Mouse (Mus musculus) embryonic facial prominence, embryonic 12.5 days (tissue): ENCODE results near the gene Dcaf8. TPM values are rescaled to one million over a fixed set of nuclear protein-coding genes. Genes with fewer than 3 reads are reported as not detected.

Experiments used
- ATAC-seq: fragments of 200-750 bp; cut with Nextera tagmentation; 2 replicates; pipeline ENCODE4 v1.8.0; 2017; ENCODE audit not compliant: insufficient number of reproducible peaks, insufficient read depth, low FRiP score, low TSS enrichment
- H3K27ac ChIP-seq: fragments of 300-500 bp; sonication (generic); 2 replicates; pipeline ENCODE4 v1.5.1; 2016; ENCODE audit warnings: mild to moderate bottlenecking
- H3K27me3 ChIP-seq: fragments of 300-500 bp; sonication (generic); 2 replicates; pipeline ENCODE4 v1.6.1; 2016; ENCODE audit warnings: mild to moderate bottlenecking, moderate library complexity
- H3K36me3 ChIP-seq: fragments of 300-500 bp; sonication (generic); 2 replicates; pipeline ENCODE4 v1.6.1; 2016; ENCODE audit warnings: mild to moderate bottlenecking
- H3K4me1 ChIP-seq: fragments of 300-500 bp; sonication (generic); 2 replicates; pipeline ENCODE4 v1.6.1; 2016
- H3K4me2 ChIP-seq: fragments of 300-500 bp; sonication (generic); replicated peaks from 2 replicates; pipeline ENCODE4 v1.6.1; 2016; ENCODE audit warnings: mild to moderate bottlenecking, moderate library complexity
- H3K4me3 ChIP-seq: fragments of 300-500 bp; sonication (generic); 2 replicates; pipeline ENCODE4 v1.5.1; 2016; ENCODE audit warnings: mild to moderate bottlenecking
- H3K9ac ChIP-seq: fragments of 300-500 bp; sonication (generic); 2 replicates; pipeline ENCODE4 v1.6.1; 2016; ENCODE audit warnings: mild to moderate bottlenecking, moderate library complexity
- H3K9me3 ChIP-seq: fragments of 300-500 bp; sonication (generic); 2 replicates; pipeline ENCODE4 v1.6.1; 2016; ENCODE audit warnings: mild to moderate bottlenecking, moderate library complexity
- WGBS: fragments of 180-500 bp; shearing (Covaris S2); methylation state at CpG from one replicate; pipeline ENCODE4 v1.1.7; 2016; 5-methylcytosine and 5-hydroxymethylcytosine counted together
- polyA plus RNA-seq: library from polyadenylated mRNA; unstranded; fragments of >200 nt; fragmentation: Nextera tagmentation; extraction: Ambion mirVana; gene quantifications from 2 replicates; pipeline ENCODE4 v1.2.1, GENCODE M21; 2016

Gene Dcaf8
- 165 and 171 TPM in 2 replicates for polyA plus RNA-seq

GRCm38 (mm10) chr1:172147835-172148278, at the start of gene Dcaf8:
Gene Dcaf8 (plus strand): TSS chr1:172148084.
- Histone ChIP-seq H3K36me3 (peaks cover 23% of the 10 kb centered on the region), H3K4me2 (peak within 1 kb of the TSS; percentile 64), H3K9ac (peak within 1 kb of the TSS; percentile 98), H3K27ac (peak within 1 kb of the TSS; percentile 97), H3K4me1 (peaks cover 6% of the 10 kb centered on the region; the same call in 1 of the 2 replicates), H3K27me3 (no peaks in the 10 kb centered on the region), H3K9me3 (no peaks in the 10 kb centered on the region), H3K4me3 (peak within 1 kb of the TSS; percentile 89)
- WGBS, result under 1% methylated on average over 39 of the region's 42 CpGs
- ATAC-seq, result peak; percentile 99

DNA sequence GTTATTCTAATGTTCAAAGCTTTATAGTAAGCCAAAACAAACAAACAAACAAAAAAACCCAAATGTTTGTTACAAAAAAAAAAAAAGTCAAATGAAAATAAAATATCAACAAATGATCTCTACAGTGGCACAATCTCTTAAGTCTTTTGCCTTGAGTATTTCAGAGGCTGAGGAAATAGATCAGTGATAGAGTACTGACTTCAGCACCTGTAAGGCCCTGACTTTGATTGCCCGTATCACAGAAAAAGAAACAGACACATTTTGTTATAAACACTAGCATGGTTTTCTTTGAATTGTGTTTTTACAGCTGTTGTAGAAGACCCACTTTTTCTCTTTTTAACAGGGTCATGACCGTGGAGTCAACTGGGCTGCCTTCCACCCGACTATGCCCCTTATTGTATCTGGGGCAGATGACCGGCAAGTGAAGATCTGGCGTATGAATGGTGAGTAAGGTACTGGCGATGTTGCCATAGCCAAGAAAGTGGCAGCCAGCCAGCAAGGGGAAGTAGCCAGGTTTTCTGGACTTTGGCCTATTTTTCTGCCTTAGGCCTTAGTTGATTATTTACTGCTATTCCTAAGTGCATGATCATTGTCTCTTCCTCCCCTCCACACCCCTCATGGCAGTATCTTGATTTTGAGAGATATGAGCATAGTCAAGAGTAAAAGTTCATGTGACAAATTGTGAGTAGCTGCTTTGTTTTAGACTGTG, 48.4 kb upstream of the Dcaf8 start:
- Histone ChIP-seq H3K4me3 (no peak overlapping the region), H3K27ac (no peak overlapping the region), H3K9ac (no peak overlapping the region), H3K9me3 (no peaks in the 10 kb centered on the region), H3K36me3 (peaks cover 74% of the 10 kb centered on the region), H3K27me3 (no peaks in the 10 kb centered on the region), H3K4me2 (no peak overlapping the region), H3K4me1 (no peaks in the 10 kb centered on the region)
- WGBS, result 85% methylated on average over 6 of the region's 6 CpGs
- ATAC-seq, result no peak

DNA sequence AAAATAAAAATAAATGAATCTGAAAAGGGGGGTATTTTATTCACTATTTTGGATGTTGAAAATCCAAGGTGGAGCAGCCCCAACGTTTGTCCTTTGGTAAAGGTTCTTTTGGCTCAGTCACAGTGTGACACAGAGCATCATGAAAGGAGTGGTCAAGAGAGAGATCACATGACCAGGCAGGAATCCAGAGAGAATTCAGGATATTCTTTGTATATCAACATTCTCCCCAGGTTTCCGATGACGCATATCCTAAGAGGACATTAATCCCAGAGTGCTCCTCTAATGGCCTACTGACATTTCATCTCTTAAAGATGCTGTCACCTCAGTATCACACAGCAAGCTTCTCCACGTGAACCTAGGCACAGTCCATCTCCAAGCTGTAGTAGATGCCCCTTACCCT, 44.3 kb upstream of the Dcaf8 start:
- WGBS, result 91% methylated on average over 4 of the region's 4 CpGs

GRCm38 (mm10) chr1:172105101-172105500, 42.8 kb upstream of the Dcaf8 start:
- 79% methylated on average over 11 of the region's 11 CpGs for WGBS
- no peaks in the 10 kb centered on the region for H3K4me1 ChIP-seq
- ATAC-seq, result no peak
- no peak overlapping the region for H3K9ac ChIP-seq
- H3K4me3 ChIP-seq, result no peak overlapping the region
- H3K36me3 ChIP-seq, result peaks cover 88% of the 10 kb centered on the region
- H3K27me3 ChIP-seq, result no peaks in the 10 kb centered on the region
- H3K9me3 ChIP-seq, result no peaks in the 10 kb centered on the region
- no peak overlapping the region for H3K4me2 ChIP-seq
- no peak overlapping the region for H3K27ac ChIP-seq

More for the DNA sequence above, 44.3 kb upstream of the Dcaf8 start:
- Histone ChIP-seq H3K27ac (no peak overlapping the region), H3K9ac (no peak overlapping the region), H3K36me3 (peaks cover 82% of the 10 kb centered on the region), H3K27me3 (no peaks in the 10 kb centered on the region), H3K4me3 (no peak overlapping the region), H3K4me1 (no peaks in the 10 kb centered on the region), H3K4me2 (no peak overlapping the region), H3K9me3 (no peaks in the 10 kb centered on the region)
- no peak for ATAC-seq

- no peaks in the 10 kb centered on the region for H3K9me3 ChIP-seq
- H3K9ac ChIP-seq, result no peak overlapping the region
- H3K4me3 ChIP-seq, result no peak overlapping the region
- 82% methylated on average over 10 of the region's 10 CpGs for WGBS
- peaks cover 96% of the 10 kb centered on the region for H3K36me3 ChIP-seq
- no peak for ATAC-seq
- no peak overlapping the region for H3K27ac ChIP-seq
- H3K27me3 ChIP-seq, result no peaks in the 10 kb centered on the region
- no peaks in the 10 kb centered on the region for H3K4me1 ChIP-seq
- no peak overlapping the region for H3K4me2 ChIP-seq
Measured at GRCm38 (mm10) chr1:172107777-172108477, 40.0 kb upstream of the Dcaf8 start.

DNA sequence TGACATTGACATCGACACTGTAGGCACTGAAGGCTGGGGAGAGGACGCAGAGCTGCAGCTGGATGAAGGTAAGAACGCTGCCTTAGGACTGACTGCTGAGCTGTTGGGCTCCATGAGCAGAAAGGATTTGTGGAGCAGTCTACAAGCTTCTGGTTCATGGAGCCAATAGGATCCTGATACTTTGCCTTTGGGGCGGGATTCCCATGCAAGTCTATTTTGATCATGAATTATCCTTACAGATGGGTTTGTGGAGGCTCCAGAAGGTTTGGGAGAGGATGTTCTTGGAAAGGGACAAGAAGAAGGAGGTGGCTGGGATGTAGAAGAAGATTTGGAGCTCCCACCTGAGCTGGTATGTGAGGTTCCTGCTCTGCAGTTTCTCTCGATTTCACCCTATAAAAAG, 30.9 kb upstream of the Dcaf8 start:
- ATAC-seq, result no peak
- peaks cover 96% of the 10 kb centered on the region for H3K36me3 ChIP-seq
- no peaks in the 10 kb centered on the region for H3K9me3 ChIP-seq
- no peak overlapping the region for H3K9ac ChIP-seq
- no peaks in the 10 kb centered on the region for H3K4me1 ChIP-seq
- no peak overlapping the region for H3K4me2 ChIP-seq
- no peak overlapping the region for H3K4me3 ChIP-seq
- H3K27me3 ChIP-seq, result no peaks in the 10 kb centered on the region
- WGBS, result 91% methylated on average over 5 of the region's 5 CpGs
- H3K27ac ChIP-seq, result no peak overlapping the region

DNA sequence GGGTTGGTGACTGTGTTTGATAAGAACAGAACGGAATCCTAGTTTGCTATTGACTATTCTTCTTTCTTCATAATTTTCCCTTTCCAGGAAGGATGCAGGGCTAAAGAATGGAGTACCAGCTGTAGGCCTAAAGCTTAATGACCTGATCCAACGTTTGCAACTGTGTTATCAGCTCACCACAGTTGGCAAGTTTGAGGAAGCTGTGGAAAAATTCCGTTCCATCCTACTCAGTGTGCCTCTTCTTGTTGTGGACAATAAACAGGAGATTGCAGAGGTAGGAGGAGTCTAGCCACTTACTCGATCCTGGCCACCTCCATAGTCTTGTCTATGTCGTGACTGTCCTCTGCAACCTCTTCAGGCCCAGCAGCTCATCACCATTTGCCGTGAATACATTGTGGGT, 28.8 kb upstream of the Dcaf8 start:
- no peak overlapping the region for H3K4me3 ChIP-seq
- H3K4me2 ChIP-seq, result no peak overlapping the region
- peaks cover 96% of the 10 kb centered on the region for H3K36me3 ChIP-seq
- H3K4me1 ChIP-seq, result no peaks in the 10 kb centered on the region
- no peak for ATAC-seq
- H3K27me3 ChIP-seq, result no peaks in the 10 kb centered on the region
- H3K9me3 ChIP-seq, result no peaks in the 10 kb centered on the region
- no peak overlapping the region for H3K9ac ChIP-seq
- no peak overlapping the region for H3K27ac ChIP-seq
- 89% methylated on average over 6 of the region's 6 CpGs for WGBS

DNA sequence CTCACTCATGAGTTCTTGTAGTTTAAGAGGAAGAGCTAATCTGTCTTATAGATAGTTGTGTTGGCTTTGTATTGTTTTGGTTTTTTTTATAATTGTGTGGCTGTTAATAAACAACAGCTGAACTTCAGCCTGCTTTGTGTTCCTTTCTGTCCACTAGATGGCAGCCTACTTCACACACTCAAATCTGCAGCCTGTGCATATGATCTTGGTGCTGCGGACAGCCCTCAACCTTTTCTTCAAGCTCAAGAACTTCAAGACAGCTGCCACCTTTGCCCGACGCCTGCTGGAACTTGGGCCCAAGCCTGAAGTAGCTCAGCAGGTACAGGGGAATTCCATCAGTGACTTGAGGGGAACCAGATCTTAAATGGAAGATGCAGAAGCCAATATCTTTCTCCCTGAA, 28.2 kb upstream of the Dcaf8 start:
- no peak overlapping the region for H3K4me3 ChIP-seq
- WGBS, result 50% methylated on average over 3 of the region's 3 CpGs
- no peaks in the 10 kb centered on the region for H3K9me3 ChIP-seq
- peaks cover 90% of the 10 kb centered on the region for H3K36me3 ChIP-seq
- no peak overlapping the region for H3K27ac ChIP-seq
- no peak for ATAC-seq
- no peaks in the 10 kb centered on the region for H3K4me1 ChIP-seq
- H3K9ac ChIP-seq, result no peak overlapping the region
- H3K27me3 ChIP-seq, result no peaks in the 10 kb centered on the region
- H3K4me2 ChIP-seq, result no peak overlapping the region

- H3K9me3 ChIP-seq, result no peaks in the 10 kb centered on the region
- no peak overlapping the region for H3K27ac ChIP-seq
- no peak overlapping the region for H3K9ac ChIP-seq
- H3K4me3 ChIP-seq, result no peak overlapping the region
- WGBS, result 80% methylated on average over 2 of the region's 2 CpGs
- peaks cover 63% of the 10 kb centered on the region for H3K36me3 ChIP-seq
- H3K4me1 ChIP-seq, result peaks cover 4% of the 10 kb centered on the region
- no peak for ATAC-seq
- H3K27me3 ChIP-seq, result no peaks in the 10 kb centered on the region
- no peak overlapping the region for H3K4me2 ChIP-seq
Measured at GRCm38 (mm10) chr1:172122671-172123070, 25.2 kb upstream of the Dcaf8 start.

DNA sequence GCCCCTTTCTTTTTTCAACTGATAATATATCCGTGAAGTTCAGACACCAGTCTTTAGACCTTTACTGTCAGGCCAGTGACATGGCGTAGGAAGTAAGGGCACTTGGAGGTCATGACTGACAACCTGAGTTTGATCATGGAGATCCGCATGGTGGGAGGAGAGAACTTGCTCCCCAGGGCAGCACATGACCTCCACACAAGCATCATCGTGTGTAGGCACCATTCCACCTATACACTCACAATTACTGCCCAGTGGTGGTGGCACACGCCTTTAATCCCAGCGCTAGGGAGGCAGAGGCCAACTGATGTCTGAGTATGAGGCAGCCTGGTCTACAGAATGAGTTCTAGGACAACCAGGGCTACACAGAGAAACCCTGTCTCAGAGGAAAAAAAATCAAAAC, 23.3 kb upstream of the Dcaf8 start:
- H3K4me2 ChIP-seq, result no peak overlapping the region
- no peak overlapping the region for H3K4me3 ChIP-seq
- no peak overlapping the region for H3K27ac ChIP-seq
- no peaks in the 10 kb centered on the region for H3K27me3 ChIP-seq
- no peak overlapping the region for H3K9ac ChIP-seq
- H3K4me1 ChIP-seq, result peaks cover 6% of the 10 kb centered on the region
- WGBS, result 85% methylated on average over 6 of the region's 6 CpGs
- H3K36me3 ChIP-seq, result peaks cover 56% of the 10 kb centered on the region
- no peak for ATAC-seq
- no peaks in the 10 kb centered on the region for H3K9me3 ChIP-seq

GRCm38 (mm10) chr1:172126376-172127347, 21.2 kb upstream of the Dcaf8 start, which contains the start of gene Pex19:
Gene Pex19 (plus strand): TSS chr1:172126755.
- Histone ChIP-seq H3K36me3 (peaks cover 53% of the 10 kb centered on the region), H3K9me3 (no peaks in the 10 kb centered on the region), H3K4me2 (peak within 1 kb of the TSS; percentile 75), H3K4me3 (peak within 1 kb of the TSS; percentile 79), H3K9ac (peak within 1 kb of the TSS; percentile 80), H3K27ac (peak within 1 kb of the TSS; percentile 71), H3K27me3 (no peaks in the 10 kb centered on the region), H3K4me1 (peaks cover 6% of the 10 kb centered on the region)
- peak; percentile 93 for ATAC-seq
- WGBS, result 1% methylated on average over 42 of the region's 42 CpGs
